Mouse (Mus musculus): Measurements from ENCODE around the gene Acot9. TPM values are rescaled to one million over a fixed set of nuclear protein-coding genes. Genes with fewer than 3 reads are reported as not detected.
A peak's percentile ranks its signal among the peaks of the same experiment; 100 is the strongest.

The Acot9 gene
- polyA plus RNA-seq, 1 experiment from 2014 or later = 40.9 TPM

DNA sequence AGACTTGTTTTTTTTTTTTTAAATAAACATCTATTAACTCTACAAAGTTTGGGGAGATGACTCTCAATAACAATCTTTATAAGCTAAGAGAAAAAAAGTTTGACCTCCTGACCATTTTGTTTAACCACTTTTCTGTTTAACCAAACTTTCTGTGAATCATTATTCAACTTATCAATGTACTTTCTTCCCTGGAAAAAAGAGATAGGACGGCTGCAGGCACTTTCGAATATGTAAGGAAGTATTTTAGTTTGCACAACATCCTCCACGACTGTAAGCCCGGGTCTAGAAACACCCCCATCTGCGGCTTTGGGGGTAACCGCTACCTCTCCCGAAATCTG lies 75.3 kb downstream of the Acot9 start:
- peak overlapping the region; percentile 76; the same call in 1 of the 2 replicates for H3K27ac ChIP-seq
- peak overlapping the region; percentile 59 for H3K4me3 ChIP-seq
- peak overlapping the region; percentile 71 for H3K9ac ChIP-seq
- no peaks in the 10 kb centered on the region for H3K27me3 ChIP-seq
- peaks cover 5% of the 10 kb centered on the region; the same call in 1 of the 2 replicates for H3K36me3 ChIP-seq
- WGBS = 33% methylated on average over 7 of the region's 7 CpGs
- H3K4me2 ChIP-seq (replicated peaks) = peak overlapping the region; percentile 55
- ATAC-seq (ENCODE audit: low FRiP score, low read depth) = no peak
- H3K9me3 ChIP-seq = no peaks in the 10 kb centered on the region
- no peaks in the 10 kb centered on the region for H3K4me1 ChIP-seq

DNA sequence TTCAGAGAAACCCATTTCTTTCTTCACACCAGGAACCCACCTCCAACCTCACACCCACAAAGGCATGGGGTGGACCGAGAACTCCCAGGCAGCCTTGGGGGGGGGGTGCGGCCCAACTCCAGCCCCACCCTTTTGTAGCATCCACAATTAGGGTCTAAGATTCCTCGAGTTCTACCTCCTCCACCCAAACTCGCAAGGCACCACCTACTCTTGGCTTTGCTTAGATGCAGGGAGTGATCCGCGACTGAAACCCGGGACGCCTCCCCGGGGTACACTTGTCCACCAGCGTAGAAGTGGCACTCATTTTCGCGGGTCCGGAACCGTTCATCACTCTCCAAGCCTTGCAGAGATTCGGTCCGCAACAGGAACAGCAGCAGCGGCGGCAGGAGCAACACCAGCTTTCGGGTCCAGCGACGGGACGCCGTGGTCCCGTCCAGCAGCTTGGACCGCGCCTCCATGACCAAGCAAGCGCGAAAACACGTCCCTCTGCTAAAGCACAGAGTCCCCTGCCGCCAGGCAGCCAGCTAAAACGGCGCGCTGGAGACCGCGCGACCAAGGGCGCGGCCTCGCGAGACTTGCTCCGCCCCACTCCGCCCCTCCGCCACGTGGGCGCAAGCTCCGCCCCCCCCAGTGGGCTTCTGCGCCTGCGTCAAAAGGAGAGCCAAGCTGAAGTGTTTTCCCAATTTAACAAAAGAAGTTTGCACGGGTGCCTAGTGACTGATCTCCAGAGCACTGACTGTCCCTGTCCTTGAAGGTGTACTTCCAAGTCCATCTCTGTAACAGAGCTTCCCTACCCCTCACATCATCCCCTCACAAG lies 75.9 kb downstream of the Acot9 start:
- peak overlapping the region; percentile 71 for H3K9ac ChIP-seq
- H3K27me3 ChIP-seq = no peaks in the 10 kb centered on the region
- no peaks in the 10 kb centered on the region for H3K9me3 ChIP-seq
- peak overlapping the region; percentile 76 for H3K27ac ChIP-seq
- H3K36me3 ChIP-seq = no peaks in the 10 kb centered on the region
- 13% methylated on average over 49 of the region's 49 CpGs for WGBS
- H3K4me1 ChIP-seq = no peaks in the 10 kb centered on the region
- peak overlapping the region; percentile 55 for H3K4me2 ChIP-seq (replicated peaks)
- peak overlapping the region; percentile 59 for H3K4me3 ChIP-seq
- peak; percentile 97 for ATAC-seq (ENCODE audit: low FRiP score, low read depth)

DNA sequence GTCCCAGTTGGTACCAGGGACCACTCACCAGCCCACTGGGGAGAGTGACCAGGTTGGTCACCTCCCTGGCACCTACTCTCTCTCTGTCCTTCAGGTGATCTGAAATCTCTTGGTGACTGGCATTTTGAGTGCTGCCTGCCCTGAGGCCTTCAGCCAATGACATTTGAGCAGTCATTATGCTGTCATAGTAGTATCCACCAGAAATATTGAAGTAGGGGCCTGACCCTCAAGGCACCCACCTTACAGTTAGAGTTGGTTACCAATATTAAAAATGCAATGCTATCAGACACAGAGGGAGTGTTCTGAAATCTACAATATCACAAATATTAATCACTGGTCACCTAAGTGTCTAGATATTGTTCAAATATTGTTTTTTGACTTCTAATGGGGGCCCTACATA lies 78.4 kb downstream of the Acot9 start, which contains the start of gene Prdx4:
Gene Prdx4, minus strand, starts transcription at position 101 of the 400 bp plus-strand sequence.
- Histone ChIP-seq H3K9me3 (no peaks in the 10 kb centered on the region), H3K4me3 (no peak within 1 kb of the TSS), H3K36me3 (no peaks in the 10 kb centered on the region), H3K27ac (no peak within 1 kb of the TSS), H3K4me1 (no peaks in the 10 kb centered on the region), H3K9ac (no peak within 1 kb of the TSS), H3K27me3 (no peaks in the 10 kb centered on the region), H3K4me2 (replicated peaks) (no peak within 1 kb of the TSS)
- no peak for ATAC-seq (ENCODE audit: low FRiP score, low read depth)

DNA sequence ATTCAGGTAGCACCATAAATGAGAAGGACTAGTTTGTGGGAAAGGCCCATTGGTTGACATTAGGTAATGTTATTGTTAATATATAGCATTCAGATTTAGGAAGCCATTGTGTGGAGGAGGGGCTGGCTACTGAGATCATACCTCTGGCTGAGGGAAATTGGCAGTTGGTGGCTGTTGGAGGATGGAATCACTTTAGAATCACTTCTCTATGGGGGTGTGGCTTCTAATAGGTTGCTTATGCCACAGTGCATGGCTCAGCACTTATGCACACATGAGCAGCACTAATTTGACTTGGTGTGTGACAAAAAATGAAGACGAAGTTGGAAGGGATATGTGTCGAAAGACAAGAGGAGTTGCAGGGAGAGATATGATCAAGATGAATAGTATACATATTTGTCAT lies 84.0 kb downstream of the Acot9 start:
- H3K27me3 ChIP-seq = no peaks in the 10 kb centered on the region
- H3K27ac ChIP-seq = no peak overlapping the region
- ATAC-seq (ENCODE audit: low FRiP score, low read depth) = no peak
- no peaks in the 10 kb centered on the region for H3K9me3 ChIP-seq
- H3K36me3 ChIP-seq = no peaks in the 10 kb centered on the region
- no peak overlapping the region for H3K9ac ChIP-seq
- H3K4me2 ChIP-seq (replicated peaks) = no peak overlapping the region
- no peak overlapping the region for H3K4me3 ChIP-seq
- H3K4me1 ChIP-seq = no peaks in the 10 kb centered on the region
- 92% methylated on average over 2 of the region's 2 CpGs for WGBS

Other genes starting within 250 kb of the Acot9 start
- gene Magea5, start 199.3 kb upstream of the Acot9 start, polyA plus RNA-seq (2015; fragmentation: Nextera tagmentation; extraction: Ambion mirVana) = not detected in 2 replicates
- gene Magea1, start 172.7 kb upstream of the Acot9 start, polyA plus RNA-seq (2015; fragmentation: Nextera tagmentation; extraction: Ambion mirVana) = not detected in 2 replicates
- gene Magea2, start 168.8 kb upstream of the Acot9 start, polyA plus RNA-seq (2015; fragmentation: Nextera tagmentation; extraction: Ambion mirVana) = not detected in 2 replicates
- gene Cldn34b2, start 134.0 kb upstream of the Acot9 start, polyA plus RNA-seq (2015; fragmentation: Nextera tagmentation; extraction: Ambion mirVana) = not detected in 2 replicates
- 137 and 146 TPM in 2 replicates for gene Sat1, start 46.0 kb upstream of the Acot9 start, polyA plus RNA-seq (2015; fragmentation: Nextera tagmentation; extraction: Ambion mirVana)
- gene Prdx4, start 78.3 kb downstream of the Acot9 start, polyA plus RNA-seq (2015; fragmentation: Nextera tagmentation; extraction: Ambion mirVana) = 304 and 306 TPM in 2 replicates